Mouse (Mus musculus) cortical plate, adult 2 months (tissue): ENCODE results near the gene Zfhx3.

Source experiments
- CTCF ChIP-seq: fragments of 200-500 bp; IDR thresholded peaks from 2 replicates; pipeline ENCODE4 v1.5.1; 2011; ENCODE audit warnings: mild to moderate bottlenecking, control low read depth, low read length; ENCODE audit not compliant: insufficient read depth; ENCODE audit errors: extremely low read depth
- POLR2A ChIP-seq: fragments of 200-500 bp; IDR thresholded peaks from 2 replicates; pipeline ENCODE4 v1.6.1; 2011; ENCODE audit warnings: mild to moderate bottlenecking, low read length, control low read depth; ENCODE audit not compliant: insufficient read depth; ENCODE audit errors: extremely low read depth

DNA sequence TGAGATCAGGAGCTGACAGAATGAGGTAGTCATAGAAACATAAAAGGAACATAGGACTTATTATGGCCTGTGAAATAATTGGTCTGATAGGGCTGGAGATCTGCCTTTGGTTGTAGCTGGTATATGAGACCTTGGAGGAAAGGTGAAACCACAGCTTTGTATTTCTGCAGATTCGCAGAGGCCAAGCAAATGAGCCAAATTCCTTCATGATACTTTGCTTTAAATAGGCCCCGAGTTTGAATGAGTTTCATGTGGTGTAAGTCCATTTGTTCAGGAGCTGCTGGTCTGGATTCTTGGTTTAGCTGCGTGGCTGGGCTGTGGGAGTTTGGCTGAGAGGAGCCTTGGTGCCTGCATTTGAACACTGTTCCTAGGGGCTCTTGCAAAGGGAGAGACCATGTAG lies 101.7 kb downstream of the Zfhx3 start:
- TF ChIP-seq CTCF (no peak), POLR2A (no peak)
